Mouse (Mus musculus) small intestine, adult 2 months (tissue): ENCODE data around the gene Pirb.

ENCODE experiments used
- CTCF ChIP-seq: fragments of 200-500 bp; IDR thresholded peaks from 2 replicates; pipeline ENCODE4 v1.5.1; 2012; ENCODE audit warnings: low read depth, mild to moderate bottlenecking, control low read depth, inconsistent platforms, low read length, moderate library complexity, mixed read lengths; ENCODE audit not compliant: insufficient replicate concordance, insufficient read length; ENCODE audit errors: extremely low read depth
- POLR2A ChIP-seq: fragments of 200-500 bp; IDR thresholded peaks from 2 replicates; pipeline ENCODE4 v1.6.1; 2012; ENCODE audit warnings: low read depth, mild to moderate bottlenecking, control low read depth, inconsistent platforms, low read length, moderate library complexity

DNA sequence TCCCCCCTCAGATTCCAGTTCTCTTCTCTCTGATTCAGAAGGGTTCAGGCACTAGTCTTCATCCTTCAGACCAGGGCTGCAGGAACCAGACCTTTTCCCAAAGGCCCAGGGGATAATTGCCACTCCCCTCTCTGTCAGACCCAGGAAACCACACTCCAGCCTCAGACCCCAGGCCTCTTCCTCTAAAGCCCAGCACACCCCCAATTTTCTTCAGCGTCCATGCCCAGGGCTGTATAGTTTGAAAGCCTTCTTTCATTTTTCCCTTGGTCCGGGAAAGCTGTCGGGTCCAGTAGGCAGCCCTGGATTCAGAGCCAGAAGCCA is 45.0 kb downstream of the Pirb start:
- no peak for TF ChIP-seq CTCF
- TF ChIP-seq POLR2A, result no peak
